Mouse (Mus musculus): ENCODE data around the gene Saa1.
A peak's percentile ranks its signal among the peaks of the same experiment; 100 is the strongest.
"Not testable (repeated sequence)": the region's sequence is repeated elsewhere in the genome, so short reads cannot be mapped to it uniquely, and the experiment has no call there.

Gene Saa1

GRCm38 (mm10) chr7:46742880-46743279 is at the start of gene Saa1:
TSS of gene Saa1 (minus strand) at chr7:46742980.
- DNase-seq (ENCODE audit: low spot score): not testable (repeated sequence)

GRCm38 (mm10) chr7:46789177-46789849 is 46.5 kb upstream of the Saa1 start:
- no peak for DNase-seq (ENCODE audit: low spot score)

- DNase-seq (ENCODE audit: low spot score): peak; percentile 40
Observed at GRCm38 (mm10) chr7:46770706-46771105, 27.9 kb upstream of the Saa1 start.

GRCm38 (mm10) chr7:46768451-46768850 is 25.7 kb upstream of the Saa1 start:
- no peak for DNase-seq (ENCODE audit: low spot score)

GRCm38 (mm10) chr7:46767371-46767770 is 24.6 kb upstream of the Saa1 start:
- DNase-seq (ENCODE audit: low spot score): no peak

- DNase-seq (ENCODE audit: low spot score): no peak
Observed at GRCm38 (mm10) chr7:46764672-46765071, 21.9 kb upstream of the Saa1 start.

- no peak for DNase-seq (ENCODE audit: low spot score)
Observed at GRCm38 (mm10) chr7:46762601-46763000, 19.8 kb upstream of the Saa1 start.

- no peak for DNase-seq (ENCODE audit: low spot score)
Observed at GRCm38 (mm10) chr7:46761049-46761795, 18.4 kb upstream of the Saa1 start.

- DNase-seq (ENCODE audit: low spot score): no peak
Observed at GRCm38 (mm10) chr7:46751490-46751889, 8.7 kb upstream of the Saa1 start, which contains the start of gene Saa2. TSS of gene Saa2 (plus strand) at chr7:46751790.

GRCm38 (mm10) chr7:46748459-46748858 is 5.7 kb upstream of the Saa1 start:
- no peak for DNase-seq (ENCODE audit: low spot score)

- no peak for DNase-seq (ENCODE audit: low spot score)
Observed at GRCm38 (mm10) chr7:46746381-46746780, 3.6 kb upstream of the Saa1 start.

- no peak for DNase-seq (ENCODE audit: low spot score)
Observed at GRCm38 (mm10) chr7:46745816-46746215, 3.0 kb upstream of the Saa1 start.

GRCm38 (mm10) chr7:46740041-46740440 is 2.7 kb downstream of the Saa1 start:
- not testable (repeated sequence) for DNase-seq (ENCODE audit: low spot score)

- no peak for DNase-seq (ENCODE audit: low spot score)
Observed at GRCm38 (mm10) chr7:46738561-46739460, 4.0 kb downstream of the Saa1 start.

GRCm38 (mm10) chr7:46734983-46735382 is 7.8 kb downstream of the Saa1 start:
- no peak for DNase-seq (ENCODE audit: low spot score)

GRCm38 (mm10) chr7:46732458-46732857 is 10.3 kb downstream of the Saa1 start, which contains the start of gene Saa4:
TSS of gene Saa4 (minus strand) at chr7:46732603.
- DNase-seq (ENCODE audit: low spot score): no peak

- no peak for DNase-seq (ENCODE audit: low spot score)
Observed at GRCm38 (mm10) chr7:46727584-46727983, 15.2 kb downstream of the Saa1 start.

GRCm38 (mm10) chr7:46724396-46724795 is 18.4 kb downstream of the Saa1 start:
- DNase-seq (ENCODE audit: low spot score): no peak

GRCm38 (mm10) chr7:46723849-46724248 is 18.9 kb downstream of the Saa1 start:
- no peak for DNase-seq (ENCODE audit: low spot score)

- DNase-seq (ENCODE audit: low spot score): no peak
Observed at GRCm38 (mm10) chr7:46723354-46723753, 19.4 kb downstream of the Saa1 start.

- no peak for DNase-seq (ENCODE audit: low spot score)
Observed at GRCm38 (mm10) chr7:46720460-46720859, 22.3 kb downstream of the Saa1 start.

- peak; percentile 26 for DNase-seq (ENCODE audit: low spot score)
Observed at GRCm38 (mm10) chr7:46719526-46719925, 23.3 kb downstream of the Saa1 start.
